Mouse (Mus musculus): ENCODE results near the gene Stag3.

Stag3 gene

DNA sequence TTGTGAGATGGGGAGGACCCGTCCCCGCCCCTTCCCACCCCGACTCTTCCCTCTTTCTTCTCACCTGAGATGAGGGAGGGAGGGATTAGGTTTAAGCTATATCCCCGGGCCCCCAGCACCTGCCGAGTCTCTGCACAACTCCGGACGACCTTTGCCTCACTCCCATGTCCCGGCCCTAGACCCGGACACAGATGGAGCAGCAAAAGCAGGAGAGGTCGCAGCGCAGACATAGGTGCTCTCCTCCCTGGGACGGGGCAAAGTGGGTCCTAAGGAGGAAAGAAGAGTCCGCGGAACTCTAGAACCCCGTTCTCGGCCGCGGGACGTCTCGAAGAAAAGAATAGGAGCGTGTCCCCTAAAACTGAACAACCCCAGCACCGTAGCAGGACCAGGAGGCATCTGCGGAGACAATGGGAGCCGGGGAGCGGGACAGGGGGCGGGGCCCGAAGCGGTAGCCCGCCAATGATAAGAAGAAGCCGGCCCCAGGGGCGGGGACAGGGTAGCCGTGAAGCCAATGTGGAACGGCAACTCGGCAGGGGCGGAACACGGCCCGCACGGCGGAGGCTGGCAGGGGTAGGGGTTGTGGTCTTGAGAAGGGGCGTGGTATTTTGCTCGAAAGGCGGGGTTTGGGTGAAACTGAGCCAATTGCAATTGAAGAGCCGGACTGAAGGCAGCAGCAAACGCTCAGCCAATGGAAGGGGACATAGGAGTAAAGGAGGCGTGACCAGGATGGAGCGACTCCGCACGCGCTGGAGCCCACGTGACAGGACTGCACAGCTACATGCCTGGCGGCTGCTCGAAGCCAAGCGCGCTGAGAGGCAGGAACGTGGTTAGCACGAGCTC lies at the start of gene Stag3, which contains the start of the genes Gm43720 and Gpc2:
Stag3 (plus strand) TSS at position 656 of the 840 bp plus-strand sequence.
Gm43720 (minus strand) TSS at position 374 of the 840 bp plus-strand sequence.
Gpc2 (minus strand) TSS at position 421 of the 840 bp plus-strand sequence.
- peak; percentile 95 for DNase-seq (ENCODE audit: low read depth)

DNA sequence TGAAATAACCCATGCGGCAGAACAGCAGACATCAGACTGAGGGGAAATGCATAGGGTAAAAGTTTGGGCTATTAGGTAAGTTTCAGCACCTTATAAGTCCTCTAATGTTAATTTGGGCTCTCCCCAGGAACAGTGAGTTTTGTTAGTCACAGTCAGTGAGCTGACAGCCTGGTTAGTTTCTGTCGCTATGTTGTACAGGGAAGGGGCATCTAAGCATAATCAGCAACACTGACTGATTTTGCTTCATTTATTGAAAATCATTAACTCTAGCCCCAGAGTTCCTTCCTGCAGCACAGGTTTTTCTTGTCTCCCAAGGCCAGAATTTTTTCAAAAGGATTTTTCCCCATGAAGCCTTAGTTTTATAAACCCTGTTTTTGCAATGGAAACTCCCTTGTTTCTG lies 46.3 kb upstream of the Stag3 start:
- no peak for DNase-seq (ENCODE audit: low read depth)

DNA sequence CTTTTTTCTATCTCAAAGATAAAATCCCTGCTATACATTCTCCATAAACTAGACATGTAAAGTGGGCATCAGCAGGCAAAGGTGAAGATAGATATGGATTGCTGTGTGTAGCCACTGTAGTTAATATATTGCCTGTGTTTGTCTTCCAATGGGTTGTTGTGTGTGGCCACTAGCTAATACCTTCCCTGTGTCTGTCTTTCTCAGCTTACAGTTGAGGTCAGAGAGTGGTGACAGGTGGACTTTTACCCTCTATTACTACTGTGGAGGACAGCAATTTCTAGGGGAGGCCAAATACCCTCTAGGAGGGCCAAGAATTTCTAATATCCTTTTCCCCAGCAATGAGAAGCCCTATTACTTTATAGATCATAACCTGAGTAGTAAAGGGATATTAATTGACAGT lies 45.8 kb upstream of the Stag3 start:
- no peak for DNase-seq (ENCODE audit: low read depth)

DNA sequence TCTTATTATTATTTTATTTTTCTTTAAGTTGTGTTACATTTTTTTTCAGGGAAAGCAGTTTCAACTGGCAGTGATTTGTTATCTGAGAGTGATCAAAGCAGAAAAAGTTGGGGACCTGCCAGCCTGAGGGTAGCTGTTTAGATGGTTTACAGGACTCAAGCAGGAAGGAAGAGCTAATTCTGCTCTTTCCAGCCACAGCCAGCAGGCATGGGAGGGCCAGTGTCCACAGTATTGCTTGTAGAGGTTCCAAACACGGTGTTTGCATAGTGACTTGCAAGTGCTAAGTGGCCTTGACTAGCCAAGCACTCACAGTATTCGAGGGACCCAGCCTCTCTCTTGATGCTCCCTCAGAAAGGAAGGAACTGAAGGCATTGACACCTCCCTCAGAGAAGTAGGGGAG lies 38.5 kb upstream of the Stag3 start:
- no peak for DNase-seq (ENCODE audit: low read depth)

- no peak for DNase-seq (ENCODE audit: low read depth)
Measured at GRCm38 (mm10) chr5:138251144-138251543, 28.9 kb upstream of the Stag3 start.

- DNase-seq (ENCODE audit: low read depth) = no peak
Measured at GRCm38 (mm10) chr5:138253061-138253460, 27.0 kb upstream of the Stag3 start.

DNA sequence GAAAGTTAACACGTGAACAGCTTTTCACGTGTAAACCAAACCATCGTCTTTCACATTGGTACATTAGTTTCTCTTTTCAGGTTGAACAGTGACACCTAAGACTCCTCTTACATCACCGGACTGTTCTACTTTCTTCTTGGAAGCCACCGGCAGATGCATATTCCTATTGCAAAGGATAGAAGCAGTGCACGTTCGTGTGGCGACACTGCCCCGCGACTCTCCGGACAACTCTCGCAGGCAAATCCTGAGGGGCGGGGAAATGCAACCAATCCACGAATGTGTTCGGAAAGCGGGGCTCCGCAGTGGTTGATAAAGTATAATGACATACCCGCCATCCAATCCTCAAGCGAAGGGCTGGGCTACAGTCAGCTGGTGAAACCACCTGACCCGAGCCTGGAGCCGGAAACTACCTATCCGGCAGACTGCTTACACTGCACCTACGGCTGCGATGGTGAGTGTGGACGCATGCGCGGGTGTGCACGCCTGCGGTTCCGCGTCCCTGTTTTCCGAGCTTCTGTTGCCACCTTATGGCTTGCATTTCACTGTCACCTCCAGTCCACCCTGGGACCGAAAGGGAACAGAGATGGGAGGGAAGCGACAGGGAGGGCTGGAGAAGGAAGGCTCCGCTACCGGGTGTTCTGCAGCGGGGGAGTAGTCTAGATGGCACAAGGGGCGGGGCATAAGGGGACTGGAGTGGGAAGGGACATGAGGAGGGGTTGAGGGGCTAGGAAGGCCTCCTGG lies 24.5 kb upstream of the Stag3 start, which contains the start of gene Lamtor4:
Lamtor4 (plus strand) TSS at position 130 of the 741 bp plus-strand sequence.
- peak; percentile 97 for DNase-seq (ENCODE audit: low read depth)

DNA sequence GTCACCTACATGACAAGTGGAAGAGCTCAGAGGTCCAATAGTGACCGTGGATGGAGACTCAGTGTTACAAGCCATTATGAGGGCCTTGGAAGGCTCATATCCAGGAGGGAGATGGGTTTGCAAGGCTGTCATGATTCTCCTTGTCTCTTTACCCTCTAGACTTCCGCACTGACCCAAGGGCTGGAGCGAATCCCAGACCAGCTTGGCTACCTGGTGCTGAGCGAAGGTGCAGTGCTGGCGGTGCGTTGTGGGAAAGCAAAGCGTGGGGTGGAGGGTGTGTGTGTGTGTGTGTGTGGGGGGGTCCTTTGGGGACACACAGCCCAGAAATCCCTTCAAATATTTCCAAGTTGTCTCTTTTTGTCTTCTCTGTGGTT lies 24.0 kb upstream of the Stag3 start:
- DNase-seq (ENCODE audit: low read depth) = no peak

GRCm38 (mm10) chr5:138256966-138257584 lies 23.0 kb upstream of the Stag3 start:
- peak; percentile 81 for DNase-seq (ENCODE audit: low read depth)

- no peak for DNase-seq (ENCODE audit: low read depth)
Measured at GRCm38 (mm10) chr5:138257585-138257978, 22.5 kb upstream of the Stag3 start.

DNA sequence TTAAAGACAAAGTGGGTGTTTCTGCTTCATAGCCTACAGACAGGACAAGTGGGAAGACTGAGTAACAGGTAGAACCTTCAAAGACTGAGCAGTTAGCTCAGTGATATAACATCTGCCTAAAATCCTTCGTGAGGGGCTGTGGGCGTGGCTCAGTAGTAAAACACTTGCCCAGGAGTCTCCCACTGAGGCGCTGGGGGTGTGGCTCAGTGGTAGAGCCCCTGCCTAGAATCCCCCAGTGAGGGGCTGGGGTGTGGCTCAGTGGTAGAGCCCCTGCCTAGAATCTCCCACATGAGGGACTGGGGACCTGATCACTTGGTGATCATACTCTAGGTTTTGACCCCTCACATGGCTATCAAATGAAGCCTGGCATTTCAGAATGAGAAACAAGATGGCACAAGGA lies 22.0 kb upstream of the Stag3 start:
- DNase-seq (ENCODE audit: low read depth) = peak; percentile 11

- DNase-seq (ENCODE audit: low read depth) = no peak
Measured at GRCm38 (mm10) chr5:138258542-138258941, 21.5 kb upstream of the Stag3 start.

DNA sequence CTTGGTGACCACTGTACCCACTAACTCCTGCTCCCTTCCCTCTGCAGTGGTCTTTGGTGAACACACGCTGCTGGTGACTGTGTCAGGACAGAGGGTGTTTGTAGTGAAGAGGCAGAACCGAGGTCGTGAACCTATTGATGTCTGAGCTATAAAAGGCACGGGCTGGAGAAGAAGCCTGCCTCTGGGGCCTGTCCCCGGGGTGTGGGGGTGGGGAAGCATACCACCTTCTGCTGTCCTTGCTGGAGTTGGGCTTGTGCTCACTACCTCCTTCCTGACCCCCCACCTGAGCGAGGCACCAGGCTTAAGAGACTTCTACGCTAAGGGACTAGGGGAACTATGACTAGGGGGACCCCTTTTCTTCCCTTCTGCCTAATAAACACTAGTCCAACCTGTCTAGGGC lies 21.0 kb upstream of the Stag3 start:
- DNase-seq (ENCODE audit: low read depth) = no peak

- DNase-seq (ENCODE audit: low read depth) = no peak
Measured at GRCm38 (mm10) chr5:138260051-138260450, 20.0 kb upstream of the Stag3 start.

DNA sequence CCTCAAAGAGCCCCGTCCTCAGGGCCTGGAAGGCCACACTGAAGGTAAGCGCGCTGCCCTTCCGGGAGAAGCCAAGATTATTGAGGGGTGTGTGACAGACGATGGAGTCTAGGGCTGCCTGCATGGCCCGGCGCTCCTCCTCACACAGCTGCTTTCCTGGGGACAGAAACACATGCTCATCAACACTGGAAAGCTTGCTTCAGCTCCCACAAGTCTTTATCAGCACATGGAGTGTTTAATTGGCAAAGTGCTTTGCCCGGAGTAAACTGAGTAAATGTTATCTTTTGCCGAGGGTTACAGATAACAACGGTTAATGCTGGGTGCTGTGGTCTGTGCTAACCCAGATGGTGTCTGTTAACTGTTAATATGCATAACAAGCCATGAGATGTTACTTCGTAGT lies 19.2 kb upstream of the Stag3 start:
- DNase-seq (ENCODE audit: low read depth) = no peak

DNA sequence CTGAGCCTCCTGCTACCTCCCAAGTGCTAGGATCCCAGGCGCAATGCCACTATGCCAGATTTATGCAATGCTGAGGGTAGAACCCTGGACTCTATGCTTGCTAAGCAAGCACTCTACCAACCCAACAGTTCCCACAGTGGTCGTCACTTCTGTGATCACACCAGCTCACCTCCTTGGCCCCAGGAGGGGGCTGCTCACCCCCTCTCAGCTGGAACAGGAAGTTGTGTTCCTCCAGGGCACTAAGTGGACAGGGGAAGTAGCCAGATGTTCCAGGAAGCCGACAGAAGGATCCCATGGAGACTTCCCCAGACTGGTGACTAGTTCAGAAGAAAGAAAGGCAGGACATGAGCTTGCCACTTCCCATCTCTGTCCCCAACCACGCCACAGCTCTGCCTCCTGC lies 18.0 kb upstream of the Stag3 start:
- DNase-seq (ENCODE audit: low read depth) = no peak

DNA sequence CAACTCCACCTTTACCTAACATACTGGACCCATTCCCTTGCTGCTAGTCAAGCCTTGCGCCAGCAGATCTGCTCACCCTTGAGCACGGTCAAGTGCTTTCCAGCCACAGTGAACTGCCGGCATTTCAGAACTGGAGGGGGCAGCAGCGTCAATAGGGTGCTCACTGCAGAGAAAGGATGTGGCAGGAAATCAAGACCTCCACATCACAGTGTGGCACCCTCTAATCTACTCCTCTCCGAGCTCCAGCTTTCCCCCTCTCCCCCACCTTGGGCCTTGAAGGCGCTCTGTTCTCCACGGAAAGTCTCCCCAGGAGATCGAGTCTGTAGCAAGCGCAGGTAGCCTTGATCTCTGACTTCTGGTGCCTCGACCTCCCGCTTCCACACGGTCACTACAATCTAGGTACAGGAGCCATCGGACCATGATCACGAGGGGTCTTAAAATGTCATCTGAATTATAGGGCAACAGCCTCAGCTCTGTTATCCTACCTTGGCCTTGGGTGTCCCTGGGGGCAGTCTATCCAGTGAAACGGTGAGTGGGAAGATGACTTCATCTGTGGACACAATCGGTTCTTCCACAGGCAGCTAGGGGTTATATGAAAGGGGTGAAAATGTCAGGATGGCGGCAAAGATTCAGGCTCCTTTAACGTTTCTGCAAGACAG lies 17.3 kb upstream of the Stag3 start:
- DNase-seq (ENCODE audit: low read depth) = no peak

GRCm38 (mm10) chr5:138263260-138264206 lies 16.5 kb upstream of the Stag3 start, which contains the start of gene BC037034:
Gene BC037034, minus strand, starts transcription at chr5:138264033.
- peak; percentile 98 for DNase-seq (ENCODE audit: low read depth)

DNA sequence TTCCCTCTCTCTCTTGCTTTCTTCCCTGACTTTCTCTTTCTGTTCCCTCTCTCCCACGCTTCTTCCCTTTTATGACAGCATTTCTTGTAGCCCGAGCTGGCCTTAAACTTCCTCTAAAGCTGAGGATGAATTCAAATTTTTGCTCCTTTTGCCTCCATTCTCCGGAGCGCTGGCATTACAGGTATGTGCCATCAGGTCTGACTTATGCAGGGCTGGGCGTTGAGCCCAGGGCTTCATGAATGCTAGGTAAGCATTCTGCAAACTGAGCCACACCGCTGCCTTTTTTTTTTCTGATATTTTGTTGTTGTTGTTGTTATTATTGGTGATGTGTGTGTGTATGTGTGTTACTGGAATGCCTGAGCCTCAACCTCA lies 15.8 kb upstream of the Stag3 start:
- no peak for DNase-seq (ENCODE audit: low read depth)

DNA sequence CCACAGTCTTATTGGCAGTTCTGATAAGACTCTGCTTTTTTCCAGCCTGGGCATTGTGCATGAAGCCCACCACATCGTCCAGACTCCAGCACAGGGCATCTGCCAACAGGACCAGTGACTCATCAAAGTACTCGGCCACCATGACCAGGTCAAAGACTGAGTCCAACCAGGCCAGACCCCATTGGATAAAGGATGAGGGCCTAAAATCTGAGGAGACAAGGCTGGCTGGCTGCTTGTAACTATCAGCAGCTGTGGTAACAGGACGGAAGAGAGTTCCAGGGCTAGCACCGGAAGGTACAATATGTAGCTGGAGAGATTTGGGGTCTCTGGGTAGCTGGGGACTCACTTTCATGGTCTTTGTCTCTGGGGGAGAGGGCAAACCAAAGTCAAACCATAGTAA lies 14.3 kb upstream of the Stag3 start:
- DNase-seq (ENCODE audit: low read depth) = no peak

GRCm38 (mm10) chr5:138267114-138267513 lies 12.9 kb upstream of the Stag3 start:
- DNase-seq (ENCODE audit: low read depth) = no peak

All from induced T-regulatory cell, adult 2 months (primary cell).